Mouse (Mus musculus) hindbrain, embryonic 16.5 days (tissue): ENCODE measurements at regions not wholly inside any gene's neighbourhood (a gene's known extent, or its start where the extent isn't known, plus 50 kb on each side); places are given as distances from the start of the nearest gene placed in this dataset.

Experiments
- ATAC-seq: fragments of 200-750 bp; cut with Nextera tagmentation; 2 replicates; pipeline ENCODE4 v1.8.0; 2017; ENCODE audit warnings: moderate TSS enrichment, moderate library complexity
- H3K27ac ChIP-seq: fragments of 300-500 bp; sonication (generic); 2 replicates; pipeline ENCODE4 v1.5.1; 2014; ENCODE audit warnings: low read depth, mild to moderate bottlenecking, control low read depth, low read length, moderate library complexity
- H3K27me3 ChIP-seq: fragments of 300-500 bp; sonication (generic); replicated peaks from 2 replicates; pipeline ENCODE4 v1.6.1; 2014; ENCODE audit warnings: low read length; ENCODE audit not compliant: control insufficient read depth, insufficient read depth
- H3K36me3 ChIP-seq: fragments of 300-500 bp; sonication (generic); 2 replicates; pipeline ENCODE4 v1.6.1; 2014; ENCODE audit warnings: mild to moderate bottlenecking, low read length, moderate library complexity, mixed read lengths; ENCODE audit not compliant: control insufficient read depth, insufficient read depth
- H3K4me1 ChIP-seq: fragments of 300-500 bp; sonication (generic); 2 replicates; pipeline ENCODE4 v1.6.1; 2014; ENCODE audit warnings: low read depth, low read length; ENCODE audit not compliant: control insufficient read depth, insufficient read depth
- H3K4me2 ChIP-seq: fragments of 300-500 bp; sonication (generic); 2 replicates; pipeline ENCODE4 v1.6.1; 2014; ENCODE audit warnings: mild to moderate bottlenecking, low read length, control low read depth, moderate library complexity
- H3K4me3 ChIP-seq: fragments of 300-500 bp; sonication (generic); 2 replicates; pipeline ENCODE4 v1.5.1; 2014; ENCODE audit warnings: mild to moderate bottlenecking, low read length, control low read depth, moderate library complexity
- H3K9ac ChIP-seq: fragments of 300-500 bp; sonication (generic); 2 replicates; pipeline ENCODE4 v1.6.1; 2014; ENCODE audit warnings: low read depth, mild to moderate bottlenecking, control low read depth, low read length, moderate library complexity
- H3K9me3 ChIP-seq: fragments of 300-500 bp; sonication (generic); 2 replicates; pipeline ENCODE4 v1.6.1; 2014; ENCODE audit warnings: mild to moderate bottlenecking, low read length, moderate library complexity; ENCODE audit not compliant: control insufficient read depth
- WGBS: fragments of 180-500 bp; shearing (Covaris S2); extraction: QIAGEN DNeasy Blood & Tissue Kit; methylation state at CpG from one replicate; pipeline ENCODE4 v1.1.7; 2014; 5-methylcytosine and 5-hydroxymethylcytosine counted together

DNA sequence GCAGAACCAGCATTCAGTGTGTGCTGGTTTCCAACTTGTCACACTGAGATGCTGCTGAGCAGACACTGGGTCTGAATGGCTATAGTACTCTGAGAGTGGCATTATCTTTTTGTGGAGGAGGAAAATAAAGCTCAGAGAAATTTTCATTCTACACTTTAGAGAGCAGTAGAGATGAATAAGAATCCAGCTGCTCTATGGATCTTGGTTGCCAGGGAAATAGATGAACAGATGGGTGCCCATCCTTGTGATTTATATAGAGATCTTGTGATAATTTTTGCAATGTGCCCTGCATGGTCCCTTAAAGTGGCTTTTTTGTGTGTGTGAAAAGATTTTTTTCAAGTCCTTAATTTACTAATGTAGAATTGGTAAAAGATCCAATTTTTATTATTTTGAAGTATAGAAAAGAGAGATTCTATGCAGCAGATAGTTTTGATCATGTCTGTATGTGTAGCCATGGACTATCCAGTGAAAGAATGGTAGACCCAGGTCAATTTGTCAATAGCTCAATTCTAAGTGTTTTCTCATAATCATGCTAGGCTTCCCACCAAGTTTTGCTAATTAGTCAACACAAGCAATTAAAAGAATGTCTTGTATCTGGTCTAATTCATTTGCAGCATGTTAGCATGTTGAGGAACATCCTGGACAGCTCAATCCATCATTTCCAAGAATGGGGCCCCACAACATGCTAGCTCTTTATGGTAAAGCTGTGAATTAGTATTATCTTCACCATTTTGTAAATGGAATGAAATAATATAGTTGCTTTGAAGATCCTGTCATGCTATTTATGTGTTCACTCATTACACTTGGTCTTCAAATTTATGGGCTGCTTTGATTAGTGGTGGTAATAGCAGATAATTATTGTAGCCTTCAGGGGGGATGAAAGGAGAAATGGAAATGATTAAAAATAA, 184.7 kb downstream of the Snx13 start:
- H3K4me3 ChIP-seq, result no peak overlapping the region
- no peak overlapping the region for H3K4me2 ChIP-seq
- no peak overlapping the region for H3K9ac ChIP-seq
- peak; percentile 78 for ATAC-seq
- no peaks in the 10 kb centered on the region for H3K27me3 ChIP-seq
- no peak overlapping the region for H3K27ac ChIP-seq
- H3K9me3 ChIP-seq, result no peaks in the 10 kb centered on the region
- no peaks in the 10 kb centered on the region for H3K4me1 ChIP-seq
- H3K36me3 ChIP-seq, result no peaks in the 10 kb centered on the region

DNA sequence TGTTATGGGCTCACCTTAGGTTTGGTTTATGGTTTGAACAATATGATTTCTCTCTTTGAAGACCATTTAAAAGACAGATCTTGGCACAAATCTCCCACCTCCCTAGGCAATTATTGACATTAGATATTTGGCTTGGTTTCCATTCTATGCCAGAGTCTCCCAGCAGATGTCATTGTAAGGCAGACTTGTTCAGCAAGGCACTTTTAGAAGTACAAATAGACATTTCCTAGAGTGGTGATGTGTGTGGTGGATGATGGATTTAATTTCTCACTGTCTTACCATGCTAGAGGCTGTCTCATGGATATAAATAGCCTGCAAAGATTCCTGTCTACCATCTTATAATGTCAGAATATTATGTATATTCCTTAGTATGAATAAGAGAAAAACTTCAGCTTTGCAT, 173.4 kb downstream of the Snx13 start:
- ATAC-seq, result no peak
- no peaks in the 10 kb centered on the region for H3K36me3 ChIP-seq
- no peaks in the 10 kb centered on the region for H3K9me3 ChIP-seq
- no peaks in the 10 kb centered on the region for H3K4me1 ChIP-seq
- H3K4me2 ChIP-seq, result no peak overlapping the region
- no peaks in the 10 kb centered on the region for H3K27me3 ChIP-seq
- no peak overlapping the region for H3K4me3 ChIP-seq
- H3K9ac ChIP-seq, result no peak overlapping the region
- H3K27ac ChIP-seq, result no peak overlapping the region

DNA sequence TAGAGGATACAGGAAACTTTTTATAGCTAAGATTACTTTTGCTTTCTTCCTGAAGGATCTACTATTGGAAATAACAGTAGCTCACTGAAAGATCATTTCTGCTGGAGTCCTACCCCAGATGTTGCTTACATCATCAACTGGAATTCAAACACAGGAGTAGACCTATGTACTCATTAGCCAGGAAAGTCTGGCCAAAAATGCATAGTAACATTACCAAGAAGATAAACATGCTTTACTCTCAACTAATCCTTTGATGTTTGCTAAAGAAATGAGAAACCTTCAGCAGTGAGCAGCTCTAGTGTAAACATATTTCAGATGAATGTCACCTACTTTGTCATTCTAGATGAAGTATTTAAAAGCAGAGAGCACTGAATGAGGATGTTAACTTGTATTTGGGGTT, 173.0 kb downstream of the Snx13 start:
- Histone ChIP-seq H3K4me2 (no peak overlapping the region), H3K27ac (no peak overlapping the region), H3K4me3 (no peak overlapping the region), H3K36me3 (no peaks in the 10 kb centered on the region), H3K4me1 (no peaks in the 10 kb centered on the region), H3K9ac (no peak overlapping the region), H3K27me3 (no peaks in the 10 kb centered on the region), H3K9me3 (no peaks in the 10 kb centered on the region)
- no peak for ATAC-seq

DNA sequence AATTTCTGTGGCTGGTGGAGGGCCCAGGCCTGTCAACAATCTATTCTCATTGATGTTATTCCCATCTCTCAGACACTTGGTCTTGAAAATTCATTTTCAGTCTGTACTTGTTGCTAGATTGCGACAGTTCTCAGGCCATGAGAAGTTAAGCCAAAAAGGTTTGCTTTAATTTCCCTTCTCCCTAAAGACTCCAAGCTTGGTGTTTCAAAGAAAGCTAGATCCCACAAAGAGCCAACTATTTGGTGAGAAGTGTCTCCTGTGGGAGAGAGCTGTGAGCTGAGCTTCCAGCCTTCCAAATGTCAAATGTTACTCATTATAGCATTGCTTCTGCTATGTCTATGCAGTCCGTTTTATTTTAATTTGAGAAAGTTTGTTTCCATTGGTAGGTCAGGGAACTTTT, 169.7 kb downstream of the Snx13 start:
- WGBS, result 91% methylated on average over 2 of the region's 2 CpGs

DNA sequence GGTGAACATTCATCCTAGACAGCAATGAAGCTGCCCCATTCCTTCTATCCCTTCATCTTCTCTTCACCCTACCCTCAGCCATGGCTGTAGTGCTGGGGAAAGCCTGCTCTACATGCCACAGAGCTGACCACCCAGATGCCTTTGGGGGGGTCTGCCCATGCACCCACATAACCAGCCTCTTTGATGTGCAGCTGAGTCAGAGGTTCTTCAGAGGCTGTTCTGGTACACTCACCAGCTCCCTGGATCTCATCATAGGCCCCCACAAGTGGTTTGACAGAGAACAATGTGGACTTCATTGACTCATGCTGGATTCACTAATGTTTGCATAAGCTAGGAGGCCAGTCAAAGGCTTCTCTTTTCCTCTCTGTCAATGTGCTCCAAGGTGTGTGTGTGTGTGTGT, 162.4 kb downstream of the Snx13 start:
- Histone ChIP-seq H3K36me3 (no peaks in the 10 kb centered on the region), H3K27ac (no peak overlapping the region), H3K9ac (no peak overlapping the region), H3K27me3 (no peaks in the 10 kb centered on the region), H3K9me3 (no peaks in the 10 kb centered on the region), H3K4me2 (no peak overlapping the region), H3K4me1 (no peaks in the 10 kb centered on the region), H3K4me3 (no peak overlapping the region)
- ATAC-seq, result no peak

More for the DNA sequence above, 169.7 kb downstream of the Snx13 start:
- Histone ChIP-seq H3K4me1 (no peaks in the 10 kb centered on the region), H3K9ac (no peak overlapping the region), H3K4me2 (no peak overlapping the region), H3K4me3 (no peak overlapping the region), H3K27me3 (no peaks in the 10 kb centered on the region), H3K9me3 (no peaks in the 10 kb centered on the region), H3K27ac (no peak overlapping the region), H3K36me3 (no peaks in the 10 kb centered on the region)
- no peak for ATAC-seq

DNA sequence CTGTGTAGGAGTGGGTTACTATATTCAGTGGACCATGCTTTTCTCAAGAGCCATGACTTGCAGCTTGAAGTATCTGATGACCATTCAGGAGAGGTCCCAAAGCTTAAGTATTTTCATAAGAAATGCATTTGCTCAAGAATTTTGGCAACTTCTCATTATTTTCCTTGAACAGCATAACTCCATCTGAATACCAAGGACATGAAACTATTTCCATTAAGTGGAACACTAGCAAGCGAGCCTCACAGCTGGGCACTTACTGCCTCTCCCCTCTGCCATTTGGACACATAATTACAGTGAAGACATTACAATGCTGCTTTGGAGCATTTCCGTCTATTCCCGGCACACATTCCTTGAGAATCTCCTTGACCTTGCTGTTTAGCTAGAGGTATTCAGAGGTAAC, 160.6 kb downstream of the Snx13 start:
- no peak overlapping the region for H3K9ac ChIP-seq
- no peak overlapping the region for H3K27ac ChIP-seq
- no peak overlapping the region for H3K4me3 ChIP-seq
- no peaks in the 10 kb centered on the region for H3K27me3 ChIP-seq
- no peaks in the 10 kb centered on the region for H3K9me3 ChIP-seq
- no peaks in the 10 kb centered on the region for H3K36me3 ChIP-seq
- no peak overlapping the region for H3K4me2 ChIP-seq
- no peak for ATAC-seq
- no peaks in the 10 kb centered on the region for H3K4me1 ChIP-seq
- 77% methylated on average over 3 of the region's 3 CpGs for WGBS

DNA sequence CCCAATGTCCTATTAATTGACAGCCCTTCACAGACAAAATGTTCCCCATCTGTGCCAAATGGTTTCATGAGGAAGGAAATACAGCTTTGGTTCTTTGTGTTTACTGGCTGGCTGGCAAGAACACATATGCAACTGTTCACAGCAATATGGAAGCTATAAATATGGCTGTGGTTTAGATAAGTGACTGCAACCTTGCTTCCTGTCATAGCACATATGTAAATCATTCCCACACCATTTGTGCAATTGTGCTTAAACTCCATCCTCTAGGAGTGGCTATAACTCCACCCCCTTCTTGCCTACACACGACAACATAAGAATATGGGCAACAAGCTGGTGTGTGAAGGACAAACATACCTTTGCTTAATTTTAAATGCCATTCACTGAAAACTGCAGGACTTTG, 156.4 kb downstream of the Snx13 start:
- H3K9me3 ChIP-seq, result no peaks in the 10 kb centered on the region
- no peak overlapping the region for H3K27ac ChIP-seq
- 83% methylated on average over 1 of the region's 1 CpGs for WGBS
- no peak overlapping the region for H3K4me2 ChIP-seq
- H3K4me1 ChIP-seq, result no peaks in the 10 kb centered on the region
- H3K4me3 ChIP-seq, result no peak overlapping the region
- no peaks in the 10 kb centered on the region for H3K27me3 ChIP-seq
- no peaks in the 10 kb centered on the region for H3K36me3 ChIP-seq
- no peak overlapping the region for H3K9ac ChIP-seq
- ATAC-seq, result no peak

DNA sequence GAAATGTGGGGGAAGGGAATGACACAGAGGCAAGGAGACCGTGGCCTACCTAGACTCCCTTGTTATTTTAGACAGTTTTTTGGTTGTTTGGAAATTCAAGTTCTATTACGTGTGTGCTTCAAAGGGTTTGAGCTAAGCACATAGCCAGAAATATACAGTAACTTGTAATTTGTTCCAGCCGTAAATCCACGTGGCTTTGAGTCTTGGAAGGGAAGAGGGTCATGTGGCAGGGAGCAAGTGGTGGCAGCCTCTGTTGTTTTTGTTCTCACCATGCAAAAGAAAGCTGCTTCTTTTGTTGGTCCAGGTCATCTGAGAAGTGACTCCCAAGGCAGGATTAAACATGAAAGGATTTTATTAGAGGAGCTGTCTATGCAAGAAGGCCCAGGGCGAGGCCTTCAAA, 153.1 kb downstream of the Snx13 start:
- WGBS, result 61% methylated on average over 5 of the region's 5 CpGs
- H3K27me3 ChIP-seq, result no peaks in the 10 kb centered on the region
- H3K36me3 ChIP-seq, result no peaks in the 10 kb centered on the region
- no peak overlapping the region for H3K4me2 ChIP-seq
- no peaks in the 10 kb centered on the region for H3K4me1 ChIP-seq
- no peak overlapping the region for H3K9ac ChIP-seq
- H3K27ac ChIP-seq, result no peak overlapping the region
- ATAC-seq, result no peak
- H3K4me3 ChIP-seq, result no peak overlapping the region
- no peaks in the 10 kb centered on the region for H3K9me3 ChIP-seq
